Mouse (Mus musculus) common myeloid progenitor, adult 5-6 weeks (primary cell): ENCODE measurements at regions not wholly inside any gene's neighbourhood (a gene's known extent, or its start where the extent isn't known, plus 50 kb on each side); places are given as distances from the start of the nearest gene placed in this dataset.

ENCODE experiments used
- ATAC-seq: replicated peaks from 2 replicates; pipeline ENCODE4 v1.8.0; 2016; ENCODE audit warnings: low read depth, mild to moderate bottlenecking, moderate TSS enrichment, inconsistent platforms; ENCODE audit not compliant: poor library complexity, severe bottlenecking

DNA sequence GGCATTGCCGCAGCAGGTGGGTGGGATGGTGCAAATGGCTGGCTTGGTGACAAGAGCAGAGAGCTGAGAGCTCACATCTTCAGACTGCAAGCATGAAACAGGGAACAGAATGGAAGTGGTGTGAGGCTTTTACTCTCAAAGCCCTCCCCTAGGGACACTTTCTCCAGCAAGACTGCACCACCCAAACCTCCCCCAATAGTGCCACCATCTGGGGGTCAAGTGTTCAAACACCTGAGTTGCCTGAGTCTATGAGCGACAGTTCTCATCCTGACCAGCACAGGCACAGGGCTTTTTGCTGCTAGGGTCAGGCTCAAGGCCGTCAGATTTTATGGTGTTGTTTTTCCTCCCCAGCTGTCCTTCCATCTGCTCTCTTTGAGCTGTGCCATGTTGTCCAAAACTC lies 337.9 kb upstream of the Eif4g2 start:
- no peak for ATAC-seq

DNA sequence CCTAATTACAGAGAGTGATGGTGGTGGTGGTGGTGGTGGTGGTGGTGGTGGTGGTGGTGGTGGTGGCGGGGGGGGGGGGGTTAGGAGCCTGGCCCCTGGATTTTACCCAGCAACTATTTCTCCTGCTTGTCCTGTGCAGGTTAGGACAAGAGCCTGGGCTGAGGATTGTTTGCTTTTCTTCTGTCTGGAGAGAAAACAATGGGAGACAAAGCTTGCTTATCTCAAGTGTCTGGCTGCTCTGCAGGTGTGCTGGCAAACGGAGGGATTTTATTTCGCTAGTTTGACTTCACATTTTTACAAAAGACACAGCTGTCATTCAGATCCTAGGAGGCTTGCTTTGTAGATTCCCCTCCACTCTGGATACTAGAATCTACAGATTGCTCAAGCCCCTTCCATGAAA lies 334.9 kb upstream of the Eif4g2 start:
- ATAC-seq, result no peak

DNA sequence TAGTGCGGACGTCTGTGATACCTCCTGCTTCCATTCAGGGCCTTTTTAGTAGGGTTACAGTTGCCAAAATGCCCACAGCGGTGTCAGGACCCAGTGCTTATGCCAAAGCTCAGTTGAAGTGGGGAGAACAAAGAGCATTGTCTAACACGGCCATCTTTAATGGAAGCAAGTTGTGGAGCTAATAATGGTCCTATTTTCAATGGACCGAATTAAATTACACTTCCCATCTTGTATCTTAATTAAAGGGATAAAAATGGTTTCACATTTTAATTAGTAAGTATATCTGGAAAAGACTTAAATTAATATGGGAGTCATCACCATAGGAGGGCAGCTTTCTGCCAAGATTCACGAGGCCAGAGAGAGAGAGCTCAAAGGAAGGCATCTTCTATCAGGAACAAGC lies 333.2 kb upstream of the Eif4g2 start:
- no peak for ATAC-seq

- no peak for ATAC-seq
Measured at GRCm38 (mm10) chr7:111413745-111414144, 330.9 kb upstream of the Eif4g2 start.

- no peak for ATAC-seq
Measured at GRCm38 (mm10) chr7:111412957-111413356, 330.1 kb upstream of the Eif4g2 start.

GRCm38 (mm10) chr7:111411386-111411960 lies 328.6 kb upstream of the Eif4g2 start:
- ATAC-seq, result no peak

GRCm38 (mm10) chr7:111395972-111396371 lies 313.1 kb upstream of the Eif4g2 start:
- no peak for ATAC-seq

GRCm38 (mm10) chr7:111395111-111395510 lies 312.3 kb upstream of the Eif4g2 start:
- no peak for ATAC-seq

DNA sequence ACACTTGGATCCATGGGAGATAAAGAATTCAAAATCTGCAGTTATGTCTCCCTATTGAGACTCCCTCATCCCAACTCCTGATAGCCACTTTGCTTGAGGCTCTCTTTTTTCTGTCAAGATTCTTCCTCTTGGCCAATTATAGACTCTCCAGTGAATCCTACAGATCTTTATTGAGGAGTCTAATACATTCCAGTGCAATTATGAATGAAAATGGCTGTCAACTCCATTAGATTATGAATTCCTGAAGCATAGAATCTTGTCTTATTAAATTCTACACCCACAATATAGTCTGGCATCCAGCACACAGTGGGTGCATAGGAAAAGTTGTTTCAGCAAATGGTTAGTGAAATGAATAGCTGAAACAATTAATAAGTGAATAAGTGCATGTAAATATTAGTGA lies 311.0 kb upstream of the Eif4g2 start:
- ATAC-seq, result no peak

DNA sequence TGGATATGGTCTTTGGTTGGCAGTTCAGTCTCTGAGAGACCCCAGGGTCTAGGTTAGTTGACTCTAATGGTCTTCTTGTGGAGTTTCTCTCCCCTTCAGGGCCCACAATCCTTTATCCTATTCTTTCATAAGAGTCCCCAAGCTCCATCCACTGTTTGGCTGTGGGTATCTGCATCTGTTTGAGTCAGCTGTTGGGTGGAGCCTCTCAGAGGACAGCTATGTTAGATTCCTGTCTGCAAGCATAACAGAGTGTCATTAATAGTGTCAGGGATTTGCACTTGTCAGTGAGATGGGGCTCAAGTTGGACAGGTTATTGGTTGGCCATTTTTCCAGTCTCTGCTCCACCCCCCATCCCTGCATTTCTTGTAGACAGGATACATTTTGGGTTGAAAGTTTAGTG lies 306.9 kb upstream of the Eif4g2 start:
- no peak for ATAC-seq

DNA sequence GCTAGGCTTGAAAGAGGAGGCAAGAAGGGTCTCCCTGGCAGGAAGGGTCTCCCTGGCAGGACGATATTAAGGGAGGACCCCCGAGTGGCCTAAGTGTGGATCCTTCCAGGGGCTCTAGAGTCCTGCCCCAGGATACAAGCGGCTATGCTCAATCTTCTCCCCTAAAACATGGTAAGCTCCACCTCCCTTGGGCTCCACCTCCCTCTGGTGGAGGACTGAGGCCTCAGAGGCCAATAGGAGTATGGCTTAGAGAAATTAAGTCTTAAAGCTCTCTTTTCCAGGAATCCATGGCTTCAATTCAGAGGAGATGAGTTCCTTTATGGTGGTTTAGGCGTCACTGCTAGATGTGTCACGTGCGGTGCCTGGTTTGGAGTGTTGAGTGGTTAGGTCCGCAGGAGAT lies 291.7 kb upstream of the Eif4g2 start:
- no peak for ATAC-seq

GRCm38 (mm10) chr7:111373380-111374173 lies 290.7 kb upstream of the Eif4g2 start:
- no peak for ATAC-seq

DNA sequence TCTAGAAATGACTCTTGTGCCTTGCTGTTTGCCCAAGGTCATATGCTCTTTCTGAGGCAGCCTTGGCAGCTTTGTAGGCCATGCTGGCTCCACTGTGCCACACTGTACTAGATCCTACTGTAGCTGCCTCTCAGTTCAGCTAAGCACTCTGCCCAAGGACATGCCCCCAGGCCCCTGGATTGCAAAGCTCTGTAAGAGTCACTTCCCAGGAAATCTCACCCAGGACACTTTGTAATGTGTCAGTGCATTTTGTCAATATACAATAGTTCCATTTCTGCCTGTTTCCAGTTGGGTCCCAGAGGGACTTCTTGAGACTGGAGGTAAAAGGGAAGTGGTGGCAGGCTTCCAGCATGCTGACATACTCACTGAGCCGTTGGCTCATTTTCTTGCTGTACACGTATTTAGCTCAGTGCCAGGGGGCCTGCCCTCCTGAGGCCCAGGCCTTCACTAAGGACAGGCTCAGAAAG lies 287.6 kb upstream of the Eif4g2 start:
- no peak for ATAC-seq

GRCm38 (mm10) chr7:111368296-111369004 lies 285.6 kb upstream of the Eif4g2 start:
- ATAC-seq, result no peak

DNA sequence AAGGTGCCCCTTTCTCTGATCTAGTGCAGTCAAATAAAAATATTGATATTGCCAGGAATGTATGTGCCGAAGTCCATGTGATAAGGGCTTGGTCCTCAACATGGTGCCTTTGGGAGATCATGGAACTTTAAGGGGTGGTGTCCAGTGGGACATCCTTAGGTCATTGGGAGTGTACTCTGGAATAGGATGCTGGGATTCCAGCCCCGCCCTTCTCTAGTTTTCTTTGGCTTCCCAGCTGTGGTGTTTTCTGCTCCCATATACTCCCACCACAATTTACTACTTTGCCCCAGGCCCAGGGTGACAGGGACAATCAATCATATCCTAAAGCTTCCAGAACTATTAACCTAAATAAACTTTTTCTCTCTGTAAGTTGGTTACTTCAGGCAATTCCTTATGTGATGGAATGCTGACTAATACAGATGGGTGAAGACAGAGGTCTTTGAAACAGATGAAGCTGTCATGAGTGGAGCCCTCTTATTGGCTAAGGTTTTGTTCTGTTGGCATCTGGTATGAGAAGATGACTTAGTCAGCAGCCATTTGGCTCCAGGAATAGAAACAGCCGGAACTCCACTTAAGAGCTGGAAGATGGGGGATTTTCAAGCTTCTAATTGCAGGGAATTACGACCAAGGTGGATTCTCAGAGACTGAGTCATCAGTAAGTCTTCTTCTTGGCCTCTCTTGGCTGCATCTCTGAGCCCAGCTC lies 284.3 kb upstream of the Eif4g2 start:
- ATAC-seq, result no peak

- ATAC-seq, result no peak
Measured at GRCm38 (mm10) chr7:111365384-111365783, 282.6 kb upstream of the Eif4g2 start.

- no peak for ATAC-seq
Measured at GRCm38 (mm10) chr7:111363206-111363605, 280.4 kb upstream of the Eif4g2 start.

DNA sequence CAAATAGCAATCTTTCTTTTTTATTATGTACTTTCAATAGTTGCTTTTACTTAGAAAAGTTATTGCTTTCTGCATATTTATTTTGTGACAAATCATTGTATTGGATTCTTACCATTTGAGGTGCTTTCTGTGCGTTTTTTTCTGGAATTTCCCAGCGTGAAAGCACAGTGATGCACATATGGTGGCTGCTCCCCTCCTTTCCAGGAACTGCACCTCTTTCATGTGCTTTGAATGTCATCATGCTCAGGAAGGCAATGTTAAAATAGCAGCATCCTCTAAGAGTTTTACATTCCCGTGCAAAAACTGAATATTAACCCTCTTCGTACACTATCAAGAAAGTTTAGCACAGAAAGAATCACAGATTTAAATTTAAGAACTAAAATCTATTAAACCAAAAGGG lies 279.8 kb upstream of the Eif4g2 start:
- ATAC-seq, result no peak

GRCm38 (mm10) chr7:111355088-111355656 lies 272.3 kb upstream of the Eif4g2 start:
- 0 out of 2 replicates have a peak, but pooled peaks have one; percentile 52 for ATAC-seq

DNA sequence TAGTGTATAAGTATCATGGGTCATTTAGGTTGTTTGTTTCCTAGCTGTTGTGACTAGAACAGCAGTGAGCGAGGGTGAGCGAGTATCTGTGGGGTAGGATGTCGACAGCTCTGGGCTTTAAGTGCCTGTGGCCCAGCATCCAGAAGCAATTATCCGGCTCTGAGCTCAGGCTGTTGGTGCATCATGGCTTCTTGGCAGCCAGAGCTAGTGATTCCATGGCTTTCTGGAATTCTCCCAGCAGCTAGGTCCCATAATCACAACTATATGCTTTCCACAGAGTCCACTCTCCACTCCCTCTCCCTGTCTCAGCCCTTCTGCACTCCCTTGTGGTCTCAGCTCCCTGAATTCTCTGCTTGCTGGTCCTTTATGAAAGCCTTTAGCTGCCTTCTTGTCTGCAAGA lies 271.2 kb upstream of the Eif4g2 start:
- no peak for ATAC-seq
